Mouse (Mus musculus) adrenal gland, postnatal 4 days (tissue): ENCODE measurements around the gene Zfp235. TPM values are rescaled to one million over a fixed set of nuclear protein-coding genes. Genes with fewer than 3 reads are reported as not detected.

Experiments
- total RNA-seq, 2 experiments: library from RNA; stranded (reverse); gene quantifications; 2 replicates each; pipeline ENCODE4 v1.2.3; 2021

Gene Zfp235
- total RNA-seq, 2 experiments from 2014 or later, result 12.4 to 12.8 TPM

Other genes with a start within 250 kb of the Zfp235 start
- not detected for gene Vmn1r178, start 242.2 kb upstream of the Zfp235 start, total RNA-seq
- not detected for gene Vmn1r179, start 207.2 kb upstream of the Zfp235 start, total RNA-seq
- gene Vmn1r180, start 183.5 kb upstream of the Zfp235 start, total RNA-seq, result not detected
- not detected for gene Vmn1r181, start 159.6 kb upstream of the Zfp235 start, total RNA-seq
- gene V1rd19, start 132.5 kb upstream of the Zfp235 start, total RNA-seq, result not detected
- gene Vmn1r183, start 80.9 kb upstream of the Zfp235 start, total RNA-seq, result not detected
- 10 to 100 TPM; 19.9 to 20.8 TPM for gene Zfp180, start 52.2 kb upstream of the Zfp235 start, total RNA-seq
- 1 to 10 TPM; 6.0 TPM for gene Zfp112, start 21.9 kb upstream of the Zfp235 start, total RNA-seq
- gene Zfp114, start 40.9 kb downstream of the Zfp235 start, total RNA-seq, result 1 to 10 TPM; 1.6 to 1.7 TPM
- gene Zfp111, start 77.3 kb downstream of the Zfp235 start, total RNA-seq, result 10 to 100 TPM; 14.2 to 15.7 TPM
- 1 to 10 TPM; 3.9 to 4.1 TPM for gene Zfp109, start 103.4 kb downstream of the Zfp235 start, total RNA-seq
- 1 to 10 TPM; 3.9 to 4.2 TPM for gene Zfp108, start 120.6 kb downstream of the Zfp235 start, total RNA-seq
- gene Zfp93, start 136.3 kb downstream of the Zfp235 start, total RNA-seq, result 1 to 10 TPM; 6.0 to 6.6 TPM
- 10 to 100 TPM; 18.3 to 19.5 TPM for gene Zfp61, start 167.1 kb downstream of the Zfp235 start, total RNA-seq
- 1 to 10 TPM; 5.8 to 7.0 TPM for gene Zfp94, start 182.5 kb downstream of the Zfp235 start, total RNA-seq
- under 1 TPM; 0.36 to 0.37 TPM for gene Tescl, start 199.8 kb downstream of the Zfp235 start, total RNA-seq
- gene Lypd5, start 215.0 kb downstream of the Zfp235 start, total RNA-seq, result not detected
- 1 to 10 TPM; 3.0 to 7.3 TPM for gene Kcnn4, start 236.1 kb downstream of the Zfp235 start, total RNA-seq